Mouse (Mus musculus) G1E (cell line): ENCODE data around the gene Chrm1.

Source experiments
- CTCF ChIP-seq: IDR thresholded peaks from 2 replicates; pipeline ENCODE4 v1.5.1; 2012; ENCODE audit warnings: low read depth, low read length, inconsistent platforms, mixed read lengths
- GATA1 ChIP-seq: IDR thresholded peaks from 2 replicates; pipeline ENCODE4 v1.6.1; 2012; ENCODE audit warnings: borderline replicate concordance, low read length, inconsistent platforms, mixed read lengths
- GATA2 ChIP-seq: IDR thresholded peaks from 2 replicates; pipeline ENCODE4 v1.6.1; 2012; ENCODE audit warnings: low read depth, low read length, inconsistent platforms, borderline replicate concordance
- POLR2AphosphoS5 ChIP-seq: IDR thresholded peaks from 2 replicates; pipeline ENCODE4 v1.6.1; 2012; ENCODE audit warnings: low read depth, low read length, inconsistent platforms; ENCODE audit not compliant: insufficient replicate concordance
- TAL1 ChIP-seq: conservative IDR thresholded peaks from 2 replicates; pipeline ENCODE4 v1.6.1; 2012; ENCODE audit warnings: low read depth, low read length, inconsistent platforms, mixed read lengths

- TF ChIP-seq CTCF: no peak
- TF ChIP-seq GATA1: no peak
- no peak for TF ChIP-seq POLR2AphosphoS5
- no peak for TF ChIP-seq GATA2
- TF ChIP-seq TAL1: no peak
These were observed 46.5 kb downstream of the Chrm1 start for GRCm38 (mm10) chr19:8710057-8710456.
